Mouse (Mus musculus): Measurements from ENCODE around the gene Ephb3. TPM values are rescaled to one million over a fixed set of nuclear protein-coding genes. Genes with fewer than 3 reads are reported as not detected.
"Not testable (repeated sequence)": the region's sequence is repeated elsewhere in the genome, so short reads cannot be mapped to it uniquely, and the experiment has no call there.

Gene Ephb3
- polyA plus RNA-seq (2016; fragmentation: Nextera tagmentation; extraction: Ambion mirVana) = 19.7 and 19.8 TPM in 2 replicates

GRCm38 (mm10) chr16:21204367-21205092, at the start of gene Ephb3:
Gene Ephb3, plus strand, starts transcription at chr16:21204755.
- peaks cover 17% of the 10 kb centered on the region; the same call in 1 of the 2 replicates for H3K36me3 ChIP-seq (replicated peaks)
- H3K4me1 ChIP-seq = peaks cover 49% of the 10 kb centered on the region
- peak within 1 kb of the TSS; percentile 92 for H3K27ac ChIP-seq
- under 1% methylated on average over 51 of the region's 51 CpGs for WGBS
- peak within 1 kb of the TSS; percentile 89 for H3K4me3 ChIP-seq
- no peaks in the 10 kb centered on the region for H3K9me3 ChIP-seq
- DNase-seq (ENCODE audit: extremely low spot score, low spot score) = peak; percentile 99
- H3K27me3 ChIP-seq (ENCODE audit: poor library complexity, severe bottlenecking) = peaks cover 50% of the 10 kb centered on the region

GRCm38 (mm10) chr16:21156261-21156660, 48.3 kb upstream of the Ephb3 start:
- not testable (repeated sequence) for DNase-seq (ENCODE audit: extremely low spot score, low spot score); H3K36me3 ChIP-seq (replicated peaks); H3K27ac ChIP-seq; H3K9me3 ChIP-seq; H3K27me3 ChIP-seq (ENCODE audit: poor library complexity, severe bottlenecking); H3K4me1 ChIP-seq; H3K4me3 ChIP-seq

GRCm38 (mm10) chr16:21159226-21159625, 45.3 kb upstream of the Ephb3 start:
- 95% methylated on average over 1 of the region's 1 CpGs for WGBS
- not testable (repeated sequence) for DNase-seq (ENCODE audit: extremely low spot score, low spot score); H3K4me3 ChIP-seq

GRCm38 (mm10) chr16:21163423-21163822, 41.1 kb upstream of the Ephb3 start:
- H3K4me3 ChIP-seq; H3K27ac ChIP-seq; H3K9me3 ChIP-seq; H3K27me3 ChIP-seq (ENCODE audit: poor library complexity, severe bottlenecking); DNase-seq (ENCODE audit: extremely low spot score, low spot score); H3K36me3 ChIP-seq (replicated peaks); H3K4me1 ChIP-seq: not testable (repeated sequence)
- 90% methylated on average over 3 of the region's 3 CpGs for WGBS

More at GRCm38 (mm10) chr16:21159226-21159625, 45.3 kb upstream of the Ephb3 start:
- H3K27ac ChIP-seq; H3K36me3 ChIP-seq (replicated peaks); H3K27me3 ChIP-seq (ENCODE audit: poor library complexity, severe bottlenecking); H3K9me3 ChIP-seq; H3K4me1 ChIP-seq: not testable (repeated sequence)

GRCm38 (mm10) chr16:21165343-21166220, 39.0 kb upstream of the Ephb3 start:
- not testable (repeated sequence) for H3K36me3 ChIP-seq (replicated peaks); H3K27ac ChIP-seq; H3K4me1 ChIP-seq; H3K27me3 ChIP-seq (ENCODE audit: poor library complexity, severe bottlenecking); H3K4me3 ChIP-seq; DNase-seq (ENCODE audit: extremely low spot score, low spot score); H3K9me3 ChIP-seq
- 63% methylated on average over 5 of the region's 19 CpGs for WGBS

- Histone ChIP-seq H3K27ac (no peak overlapping the region), H3K4me3 (no peak overlapping the region), H3K27me3 (ENCODE audit: poor library complexity, severe bottlenecking) (no peaks in the 10 kb centered on the region), H3K9me3 (no peaks in the 10 kb centered on the region), H3K36me3 (replicated peaks) (no peaks in the 10 kb centered on the region), H3K4me1 (no peaks in the 10 kb centered on the region)
- no peak for DNase-seq (ENCODE audit: extremely low spot score, low spot score)
- WGBS = 91% methylated on average over 13 of the region's 13 CpGs
Observed at GRCm38 (mm10) chr16:21168730-21169129, 35.8 kb upstream of the Ephb3 start.

- no peak overlapping the region for H3K27ac ChIP-seq
- H3K4me3 ChIP-seq = no peak overlapping the region
- WGBS = no CpG with 5 or more reads among the region's 1 CpGs
- H3K9me3 ChIP-seq = no peaks in the 10 kb centered on the region
- no peak for DNase-seq (ENCODE audit: extremely low spot score, low spot score)
- no peaks in the 10 kb centered on the region for H3K36me3 ChIP-seq (replicated peaks)
- no peaks in the 10 kb centered on the region for H3K27me3 ChIP-seq (ENCODE audit: poor library complexity, severe bottlenecking)
- H3K4me1 ChIP-seq = no peaks in the 10 kb centered on the region
Observed at GRCm38 (mm10) chr16:21175236-21175635, 29.3 kb upstream of the Ephb3 start.

- Histone ChIP-seq H3K27me3 (ENCODE audit: poor library complexity, severe bottlenecking) (no peaks in the 10 kb centered on the region), H3K27ac (no peak overlapping the region), H3K4me3 (no peak overlapping the region), H3K9me3 (no peaks in the 10 kb centered on the region), H3K36me3 (replicated peaks) (no peaks in the 10 kb centered on the region), H3K4me1 (no peaks in the 10 kb centered on the region; the same call in 1 of the 2 replicates)
- WGBS = 83% methylated on average over 1 of the region's 1 CpGs
- no peak for DNase-seq (ENCODE audit: extremely low spot score, low spot score)
Observed at GRCm38 (mm10) chr16:21182108-21182507, 22.4 kb upstream of the Ephb3 start.

- Histone ChIP-seq H3K27me3 (ENCODE audit: poor library complexity, severe bottlenecking) (no peaks in the 10 kb centered on the region), H3K4me3 (no peak overlapping the region), H3K36me3 (replicated peaks) (no peaks in the 10 kb centered on the region), H3K9me3 (no peaks in the 10 kb centered on the region), H3K27ac (no peak overlapping the region), H3K4me1 (peaks cover 9% of the 10 kb centered on the region)
- no peak for DNase-seq (ENCODE audit: extremely low spot score, low spot score)
Observed at GRCm38 (mm10) chr16:21184697-21185096, 19.9 kb upstream of the Ephb3 start.

- no peaks in the 10 kb centered on the region for H3K36me3 ChIP-seq (replicated peaks)
- H3K4me3 ChIP-seq = no peak overlapping the region
- H3K4me1 ChIP-seq = peaks cover 14% of the 10 kb centered on the region
- no peak for DNase-seq (ENCODE audit: extremely low spot score, low spot score)
- H3K27ac ChIP-seq = no peak overlapping the region
- WGBS = 57% methylated on average over 7 of the region's 7 CpGs
- H3K9me3 ChIP-seq = no peaks in the 10 kb centered on the region
- H3K27me3 ChIP-seq (ENCODE audit: poor library complexity, severe bottlenecking) = no peaks in the 10 kb centered on the region
Observed at GRCm38 (mm10) chr16:21187568-21187967, 17.0 kb upstream of the Ephb3 start.

GRCm38 (mm10) chr16:21188345-21188744, 16.2 kb upstream of the Ephb3 start:
- Histone ChIP-seq H3K27ac (no peak overlapping the region), H3K27me3 (ENCODE audit: poor library complexity, severe bottlenecking) (no peaks in the 10 kb centered on the region), H3K4me1 (peaks cover 14% of the 10 kb centered on the region), H3K36me3 (replicated peaks) (no peaks in the 10 kb centered on the region), H3K9me3 (no peaks in the 10 kb centered on the region), H3K4me3 (no peak overlapping the region)
- WGBS = 81% methylated on average over 3 of the region's 3 CpGs
- DNase-seq (ENCODE audit: extremely low spot score, low spot score) = no peak

- peaks cover 21% of the 10 kb centered on the region for H3K4me1 ChIP-seq
- no peak overlapping the region for H3K27ac ChIP-seq
- H3K27me3 ChIP-seq (ENCODE audit: poor library complexity, severe bottlenecking) = no peaks in the 10 kb centered on the region
- no peaks in the 10 kb centered on the region for H3K9me3 ChIP-seq
- DNase-seq (ENCODE audit: extremely low spot score, low spot score) = no peak
- 76% methylated on average over 14 of the region's 14 CpGs for WGBS
- no peak overlapping the region for H3K4me3 ChIP-seq
- H3K36me3 ChIP-seq (replicated peaks) = no peaks in the 10 kb centered on the region
Observed at GRCm38 (mm10) chr16:21191569-21191968, 13.0 kb upstream of the Ephb3 start.
